Mouse (Mus musculus) heart, embryonic 12.5 days (tissue): ENCODE results near the gene Mllt1. TPM values are rescaled to one million over a fixed set of nuclear protein-coding genes. Genes with fewer than 3 reads are reported as not detected.
A peak's percentile ranks its signal among the peaks of the same experiment; 100 is the strongest.

Source experiments
- ATAC-seq: fragments of 200-750 bp; cut with Nextera tagmentation; 2 replicates; pipeline ENCODE4 v1.8.0; 2017; ENCODE audit warnings: moderate TSS enrichment, moderate library complexity; ENCODE audit not compliant: insufficient number of reproducible peaks, low FRiP score
- H3K27ac ChIP-seq: fragments of 300-500 bp; sonication (generic); 2 replicates; pipeline ENCODE4 v1.5.1; 2016; ENCODE audit warnings: mild to moderate bottlenecking, moderate library complexity; ENCODE audit not compliant: poor library complexity, severe bottlenecking
- H3K27me3 ChIP-seq: fragments of 300-500 bp; sonication (generic); replicated peaks from 2 replicates; pipeline ENCODE4 v1.6.1; 2016; ENCODE audit warnings: mild to moderate bottlenecking, moderate library complexity
- H3K36me3 ChIP-seq: fragments of 300-500 bp; sonication (generic); 2 replicates; pipeline ENCODE4 v1.6.1; 2016; ENCODE audit warnings: mild to moderate bottlenecking, moderate library complexity
- H3K4me1 ChIP-seq: fragments of 300-500 bp; sonication (generic); replicated peaks from 2 replicates; pipeline ENCODE4 v1.6.1; 2016; ENCODE audit warnings: mild to moderate bottlenecking
- H3K4me2 ChIP-seq: fragments of 300-500 bp; sonication (generic); 2 replicates; pipeline ENCODE4 v1.6.1; 2016; ENCODE audit warnings: mild to moderate bottlenecking, moderate library complexity
- H3K4me3 ChIP-seq: fragments of 300-500 bp; sonication (generic); 2 replicates; pipeline ENCODE4 v1.5.1; 2016; ENCODE audit warnings: mild to moderate bottlenecking
- H3K9ac ChIP-seq: fragments of 300-500 bp; sonication (generic); 2 replicates; pipeline ENCODE4 v1.6.1; 2016; ENCODE audit warnings: mild to moderate bottlenecking, moderate library complexity
- H3K9me3 ChIP-seq: fragments of 300-500 bp; sonication (generic); replicated peaks from 2 replicates; pipeline ENCODE4 v1.6.1; 2016; ENCODE audit warnings: mild to moderate bottlenecking, moderate library complexity
- WGBS: fragments of 180-500 bp; shearing (Covaris S2); methylation state at CpG from one replicate; pipeline ENCODE4 v1.1.7; 2016; 5-methylcytosine and 5-hydroxymethylcytosine counted together
- polyA plus RNA-seq: library from polyadenylated mRNA; unstranded; fragments of >200 nt; fragmentation: Nextera tagmentation; extraction: Ambion mirVana; gene quantifications from 2 replicates; pipeline ENCODE4 v1.2.1, GENCODE M21; 2016

Mllt1 gene
- polyA plus RNA-seq, 1 experiment from 2014 or later, result 45.3 TPM

DNA sequence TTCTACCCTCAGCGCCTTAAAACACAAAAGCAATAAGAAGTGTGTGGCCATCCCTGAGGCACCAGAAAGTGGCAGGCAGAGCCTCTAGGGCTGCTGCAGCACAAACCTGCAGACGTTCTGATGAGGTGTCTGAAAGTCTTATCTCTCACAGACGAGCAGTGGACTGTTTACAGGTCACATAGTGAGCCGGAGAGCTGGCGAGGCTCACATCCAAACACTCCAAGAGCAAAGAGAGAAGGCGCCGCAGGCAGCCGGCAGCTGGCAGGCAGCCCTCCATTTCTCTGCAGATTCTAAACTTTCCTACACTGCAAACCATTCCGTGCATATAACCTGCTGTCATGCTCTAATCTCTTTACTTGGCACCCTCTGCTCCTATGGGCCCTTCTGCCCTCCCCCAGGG is 27.3 kb downstream of the Mllt1 start:
- H3K27me3 ChIP-seq, result no peaks in the 10 kb centered on the region
- H3K4me1 ChIP-seq, result peaks cover 27% of the 10 kb centered on the region
- H3K9ac ChIP-seq, result no peak overlapping the region
- peak overlapping the region; percentile 18; the same call in 1 of the 2 replicates for H3K4me2 ChIP-seq
- H3K4me3 ChIP-seq, result no peak overlapping the region
- H3K9me3 ChIP-seq, result no peaks in the 10 kb centered on the region
- 41% methylated on average over 9 of the region's 9 CpGs for WGBS
- ATAC-seq, result no peak
- peak overlapping the region; percentile 39 for H3K27ac ChIP-seq
- H3K36me3 ChIP-seq, result peaks cover 79% of the 10 kb centered on the region

DNA sequence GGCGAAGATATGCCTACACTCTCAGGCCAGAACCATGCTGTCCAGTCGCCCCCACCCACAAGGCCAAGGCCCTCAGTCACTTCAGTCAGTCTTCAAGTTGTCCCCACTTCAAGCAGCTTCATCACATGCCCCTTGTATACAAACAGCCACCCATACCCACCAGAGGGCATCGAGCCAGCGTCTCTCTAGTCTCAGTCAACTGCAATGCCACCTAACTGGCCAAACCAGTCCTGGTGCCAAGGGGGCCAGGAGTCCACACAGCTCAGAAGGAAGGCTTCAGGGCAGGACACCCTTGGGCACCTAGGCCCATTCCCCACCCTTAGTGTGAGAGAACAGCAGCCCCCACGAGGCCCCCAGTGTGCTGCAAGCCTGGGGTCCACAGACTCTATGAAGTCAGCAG is 28.1 kb downstream of the Mllt1 start:
- no peak for ATAC-seq
- Histone ChIP-seq H3K4me2 (no peak overlapping the region), H3K4me3 (no peak overlapping the region), H3K27me3 (no peaks in the 10 kb centered on the region), H3K27ac (no peak overlapping the region), H3K36me3 (peaks cover 81% of the 10 kb centered on the region), H3K9me3 (no peaks in the 10 kb centered on the region), H3K9ac (no peak overlapping the region), H3K4me1 (peaks cover 27% of the 10 kb centered on the region)
- 92% methylated on average over 5 of the region's 5 CpGs for WGBS

DNA sequence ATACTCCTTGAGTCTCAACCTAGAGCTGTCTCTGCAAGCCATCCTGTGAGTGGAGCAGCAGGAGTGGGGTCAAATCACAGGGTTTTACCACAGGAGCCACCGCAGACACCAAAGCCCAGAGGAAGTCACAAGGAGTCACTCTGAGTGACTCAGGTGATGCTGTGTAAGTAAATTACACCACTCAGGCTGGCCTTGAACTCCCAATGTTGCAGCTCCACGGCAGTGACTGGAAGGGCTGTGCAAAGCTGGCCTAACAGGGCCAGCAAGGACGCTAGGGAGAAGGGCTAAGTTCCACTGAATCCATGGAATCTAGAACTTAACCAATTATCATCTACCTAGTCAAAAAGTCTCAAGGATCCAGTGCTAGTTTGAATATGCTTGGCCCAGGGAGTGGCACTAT is 29.0 kb downstream of the Mllt1 start:
- H3K4me3 ChIP-seq, result no peak overlapping the region
- no peak overlapping the region for H3K27ac ChIP-seq
- H3K4me2 ChIP-seq, result no peak overlapping the region
- H3K36me3 ChIP-seq, result peaks cover 81% of the 10 kb centered on the region
- H3K4me1 ChIP-seq, result peaks cover 27% of the 10 kb centered on the region
- H3K9ac ChIP-seq, result no peak overlapping the region
- 87% methylated on average over 3 of the region's 3 CpGs for WGBS
- no peaks in the 10 kb centered on the region for H3K9me3 ChIP-seq
- no peak for ATAC-seq
- no peaks in the 10 kb centered on the region for H3K27me3 ChIP-seq

- no peak for ATAC-seq
- Histone ChIP-seq H3K9me3 (no peaks in the 10 kb centered on the region), H3K27ac (no peak overlapping the region), H3K27me3 (no peaks in the 10 kb centered on the region), H3K36me3 (peaks cover 89% of the 10 kb centered on the region), H3K4me1 (peaks cover 13% of the 10 kb centered on the region), H3K9ac (no peak overlapping the region), H3K4me3 (no peak overlapping the region), H3K4me2 (no peak overlapping the region)
- WGBS, result 87% methylated on average over 5 of the region's 5 CpGs
Observed at GRCm38 (mm10) chr17:56902698-56903097, 32.5 kb downstream of the Mllt1 start.

DNA sequence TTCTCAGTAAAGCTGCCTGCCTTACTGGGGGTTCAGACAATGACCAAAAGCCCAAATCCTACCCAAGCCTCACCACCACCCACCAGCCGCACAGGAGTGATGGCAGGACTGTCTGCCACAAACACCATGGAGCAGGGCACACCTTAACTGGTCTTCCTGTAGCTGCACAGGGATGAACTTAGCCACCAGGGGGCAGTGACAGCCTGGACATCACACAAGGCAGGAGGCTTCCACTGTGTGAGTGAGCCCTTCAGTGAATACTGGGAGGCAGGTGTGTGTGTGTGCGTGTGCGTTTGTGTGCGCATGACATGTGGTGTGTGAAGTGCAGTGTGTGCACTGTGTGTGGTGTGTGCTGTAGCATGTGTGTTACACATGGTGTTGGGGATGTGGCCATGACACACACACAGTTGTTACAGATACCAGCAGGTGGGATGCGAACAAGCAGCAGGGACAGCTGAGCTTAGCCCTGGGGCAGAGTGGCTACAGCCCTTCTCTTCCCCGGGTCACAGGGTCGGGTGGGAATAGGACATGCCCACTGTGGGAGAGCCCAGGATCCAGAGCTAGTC is 37.5 kb downstream of the Mllt1 start:
- Histone ChIP-seq H3K27ac (no peak overlapping the region), H3K9ac (no peak overlapping the region), H3K36me3 (peaks cover 98% of the 10 kb centered on the region), H3K4me3 (no peak overlapping the region), H3K4me1 (no peaks in the 10 kb centered on the region), H3K9me3 (no peaks in the 10 kb centered on the region), H3K27me3 (no peaks in the 10 kb centered on the region), H3K4me2 (no peak overlapping the region)
- WGBS, result 79% methylated on average over 7 of the region's 7 CpGs
- peak; percentile 52; the same call in 1 of the 2 replicates for ATAC-seq

DNA sequence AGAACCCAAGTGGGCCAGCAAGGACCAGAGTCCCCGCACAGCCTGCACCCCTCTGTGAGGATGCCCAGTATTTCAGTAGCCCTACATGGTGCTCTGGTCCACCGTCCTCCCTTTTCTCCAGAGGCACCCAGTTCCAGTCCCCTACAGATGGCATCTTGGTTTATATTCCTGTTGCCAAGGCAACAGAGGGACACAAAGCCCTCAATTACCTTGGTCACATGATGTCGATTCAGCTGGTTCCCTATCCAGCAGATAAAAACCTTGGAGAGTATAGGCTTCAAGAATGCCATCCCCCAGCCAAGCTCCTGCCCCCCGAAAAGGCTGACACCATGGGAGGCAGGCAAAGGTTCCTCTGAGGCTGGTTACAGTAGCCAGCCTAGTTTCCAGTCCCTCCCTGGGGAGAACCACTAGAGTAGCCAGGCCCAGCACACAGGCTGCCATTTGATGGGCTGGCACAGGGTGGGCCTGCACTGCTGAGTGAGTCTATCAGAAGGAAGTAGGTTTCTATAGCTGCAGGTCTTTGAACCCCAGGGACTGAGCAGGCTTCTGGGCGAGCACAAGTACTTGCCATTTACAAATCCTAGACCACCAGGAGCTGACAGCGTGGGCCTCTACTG is 38.6 kb downstream of the Mllt1 start:
- H3K36me3 ChIP-seq, result peaks cover 98% of the 10 kb centered on the region
- 90% methylated on average over 6 of the region's 6 CpGs for WGBS
- H3K4me2 ChIP-seq, result no peak overlapping the region
- H3K4me3 ChIP-seq, result no peak overlapping the region
- no peak overlapping the region for H3K27ac ChIP-seq
- no peak for ATAC-seq
- peak overlapping the region; percentile 3; the same call in 1 of the 2 replicates for H3K9ac ChIP-seq
- no peaks in the 10 kb centered on the region for H3K27me3 ChIP-seq
- no peaks in the 10 kb centered on the region for H3K4me1 ChIP-seq
- H3K9me3 ChIP-seq, result no peaks in the 10 kb centered on the region

- H3K36me3 ChIP-seq, result peaks cover 95% of the 10 kb centered on the region
- no peaks in the 10 kb centered on the region for H3K9me3 ChIP-seq
- no peak for ATAC-seq
- no peak overlapping the region for H3K27ac ChIP-seq
- H3K27me3 ChIP-seq, result no peaks in the 10 kb centered on the region
- WGBS, result 92% methylated on average over 9 of the region's 9 CpGs
- H3K4me3 ChIP-seq, result no peak overlapping the region
- H3K4me2 ChIP-seq, result no peak overlapping the region
- H3K4me1 ChIP-seq, result no peaks in the 10 kb centered on the region
- H3K9ac ChIP-seq, result no peak overlapping the region
Observed at GRCm38 (mm10) chr17:56895368-56895918, 39.8 kb downstream of the Mllt1 start.

- H3K27me3 ChIP-seq, result no peaks in the 10 kb centered on the region
- peaks cover 66% of the 10 kb centered on the region for H3K36me3 ChIP-seq
- 87% methylated on average over 2 of the region's 2 CpGs for WGBS
- no peak overlapping the region for H3K9ac ChIP-seq
- no peak overlapping the region for H3K4me3 ChIP-seq
- no peak overlapping the region for H3K27ac ChIP-seq
- H3K4me2 ChIP-seq, result no peak overlapping the region
- peaks cover 10% of the 10 kb centered on the region; the same call in 1 of the 2 replicates for H3K9me3 ChIP-seq
- no peak for ATAC-seq
- H3K4me1 ChIP-seq, result no peaks in the 10 kb centered on the region
Observed at GRCm38 (mm10) chr17:56890018-56890417, 45.2 kb downstream of the Mllt1 start.

DNA sequence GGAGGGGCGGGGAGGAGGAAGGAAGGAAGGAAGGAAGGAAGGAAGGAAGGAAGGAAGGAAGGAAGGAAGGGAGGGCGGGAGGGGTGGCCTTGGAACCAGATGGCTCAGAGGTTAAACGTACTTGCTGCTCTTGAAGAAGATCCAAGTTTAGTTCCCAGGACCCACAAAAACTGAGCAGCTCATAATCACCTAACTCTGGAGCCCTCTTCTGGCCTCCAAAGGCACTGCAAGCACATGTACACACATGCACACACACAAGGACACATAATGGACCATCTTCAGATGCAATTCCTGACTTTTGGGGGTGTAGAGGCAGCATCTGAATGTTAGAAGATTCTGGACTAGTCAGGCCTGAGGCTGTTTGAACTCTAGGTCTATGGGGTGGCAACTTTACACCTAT is 47.2 kb downstream of the Mllt1 start:
- Histone ChIP-seq H3K9ac (no peak overlapping the region), H3K9me3 (peaks cover 10% of the 10 kb centered on the region; the same call in 1 of the 2 replicates), H3K36me3 (peaks cover 46% of the 10 kb centered on the region), H3K4me2 (no peak overlapping the region), H3K4me1 (peaks cover 16% of the 10 kb centered on the region), H3K27me3 (no peaks in the 10 kb centered on the region), H3K27ac (no peak overlapping the region), H3K4me3 (no peak overlapping the region)
- WGBS, result 93% methylated on average over 2 of the region's 3 CpGs
- ATAC-seq, result no peak

DNA sequence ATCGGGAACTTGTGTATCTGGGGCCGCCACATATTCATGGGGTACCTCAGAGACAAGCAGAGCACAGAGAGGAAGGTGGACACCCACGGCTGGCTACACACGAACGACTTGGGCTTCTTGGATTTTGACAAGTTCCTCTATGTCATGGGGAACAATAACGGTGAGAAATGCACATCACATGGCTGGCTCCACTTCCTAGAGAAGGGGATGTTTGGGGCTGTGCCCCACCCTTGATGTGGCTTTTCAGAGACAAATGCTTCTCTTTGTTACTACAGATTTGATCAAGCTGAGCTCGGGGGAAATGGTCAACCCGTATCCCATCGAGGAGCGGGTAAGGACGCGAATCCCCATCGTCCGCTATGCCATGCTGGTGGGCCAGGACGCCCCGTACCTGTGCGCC is 50.4 kb downstream of the Mllt1 start:
- no peak overlapping the region for H3K4me3 ChIP-seq
- H3K27me3 ChIP-seq, result no peaks in the 10 kb centered on the region
- WGBS, result 85% methylated on average over 17 of the region's 17 CpGs
- H3K9me3 ChIP-seq, result peaks cover 10% of the 10 kb centered on the region; the same call in 1 of the 2 replicates
- ATAC-seq, result no peak
- no peak overlapping the region for H3K4me2 ChIP-seq
- peaks cover 17% of the 10 kb centered on the region for H3K36me3 ChIP-seq
- no peak overlapping the region for H3K27ac ChIP-seq
- peaks cover 16% of the 10 kb centered on the region for H3K4me1 ChIP-seq
- H3K9ac ChIP-seq, result no peak overlapping the region

DNA sequence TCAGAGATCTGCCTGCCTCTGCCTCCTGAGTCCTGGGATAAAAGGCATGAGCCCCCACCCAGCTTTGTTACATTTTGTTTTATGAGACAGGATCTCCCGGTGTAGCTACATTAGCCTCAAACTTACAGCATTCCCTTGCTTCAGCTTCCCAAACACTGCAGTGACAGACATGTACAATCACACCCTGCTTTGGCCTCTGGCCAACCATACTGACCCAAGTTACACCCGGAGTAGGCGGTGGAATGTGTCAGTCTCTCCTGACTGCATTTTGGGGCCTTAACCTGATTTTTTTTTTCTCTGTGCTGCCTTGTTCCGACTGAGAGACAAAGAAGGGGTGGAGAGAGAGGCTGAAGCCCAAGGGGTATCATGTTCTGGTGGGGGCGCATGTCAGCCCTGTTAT is 50.9 kb downstream of the Mllt1 start:
- H3K4me2 ChIP-seq, result no peak overlapping the region

More for the DNA sequence above, 50.9 kb downstream of the Mllt1 start:
- H3K4me1 ChIP-seq, result peaks cover 16% of the 10 kb centered on the region
- no peak overlapping the region for H3K4me3 ChIP-seq
- peaks cover 13% of the 10 kb centered on the region for H3K36me3 ChIP-seq
- 43% methylated on average over 5 of the region's 5 CpGs for WGBS
- H3K27ac ChIP-seq, result no peak overlapping the region
- no peaks in the 10 kb centered on the region for H3K27me3 ChIP-seq
- H3K9ac ChIP-seq, result no peak overlapping the region
- peaks cover 10% of the 10 kb centered on the region; the same call in 1 of the 2 replicates for H3K9me3 ChIP-seq
- no peak for ATAC-seq
